Mouse (Mus musculus): Measurements from ENCODE around the gene Gpr37.

The Gpr37 gene

DNA sequence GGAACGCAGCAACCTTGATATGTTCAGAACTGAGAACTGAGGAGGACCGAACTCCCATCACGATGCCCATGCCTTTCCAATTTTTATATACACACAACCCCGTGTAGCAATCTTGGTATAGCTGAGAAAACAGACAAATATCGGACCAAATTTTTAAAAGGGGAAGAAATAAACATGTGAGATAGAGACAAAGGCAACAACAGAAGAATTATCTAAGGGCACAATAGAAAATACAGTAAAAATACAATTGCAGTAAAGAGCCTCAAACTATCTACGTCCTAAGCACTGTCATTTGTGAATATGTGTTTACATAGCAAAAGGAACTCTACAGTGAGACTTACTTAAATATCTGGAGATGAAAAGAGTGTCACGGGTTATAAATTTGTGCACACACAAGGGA is at the start of gene Gpr37:
Gene Gpr37, minus strand, starts transcription at position 101 of the 400 bp plus-strand sequence.
- in situ Hi-C loops (cut with MboI, MseI) = no loop called here

DNA sequence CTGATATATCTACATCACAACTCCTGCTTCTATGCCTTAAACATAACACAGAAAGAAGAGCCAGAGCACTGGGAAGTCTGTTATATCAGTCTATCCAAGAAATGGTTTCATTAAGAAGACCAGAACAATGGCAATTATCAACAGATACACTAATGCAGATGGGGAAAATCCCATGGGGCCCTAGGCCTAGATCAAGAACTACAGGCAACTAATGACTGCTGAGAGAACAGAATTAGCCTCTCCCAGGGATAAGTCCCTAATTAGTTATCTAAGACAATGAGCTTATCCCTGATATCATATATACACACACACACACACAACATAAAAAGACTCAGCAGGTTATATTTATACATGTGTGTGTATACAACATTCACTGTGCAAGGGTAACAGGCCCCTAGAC is 46.0 kb upstream of the Gpr37 start:
- in situ Hi-C loops (cut with MboI, MseI) = no loop called here

DNA sequence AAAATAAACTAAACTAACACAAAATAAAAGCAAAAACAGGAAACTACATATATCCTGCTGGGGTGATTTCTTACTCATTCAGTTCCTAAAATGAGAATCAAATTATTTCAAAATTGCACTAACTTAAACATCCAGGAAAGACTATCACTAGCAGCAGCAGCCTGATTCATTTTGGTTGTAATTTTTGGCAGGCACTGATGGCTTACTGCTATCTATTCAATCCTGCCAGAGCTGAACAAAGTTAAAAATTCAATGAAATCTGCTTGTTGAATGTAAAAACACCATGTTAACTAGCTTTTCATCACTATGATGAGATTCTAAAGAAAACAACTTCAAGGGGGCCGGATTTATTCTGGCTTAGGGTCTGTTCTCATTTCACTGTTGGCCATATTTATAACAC is 36.0 kb upstream of the Gpr37 start:
- in situ Hi-C loops (cut with MboI, MseI) = loop anchor here (10.0 kb wide), 2 partner anchors 918 to 992 kb away; partner anchors contain the start of gene Hyal6

DNA sequence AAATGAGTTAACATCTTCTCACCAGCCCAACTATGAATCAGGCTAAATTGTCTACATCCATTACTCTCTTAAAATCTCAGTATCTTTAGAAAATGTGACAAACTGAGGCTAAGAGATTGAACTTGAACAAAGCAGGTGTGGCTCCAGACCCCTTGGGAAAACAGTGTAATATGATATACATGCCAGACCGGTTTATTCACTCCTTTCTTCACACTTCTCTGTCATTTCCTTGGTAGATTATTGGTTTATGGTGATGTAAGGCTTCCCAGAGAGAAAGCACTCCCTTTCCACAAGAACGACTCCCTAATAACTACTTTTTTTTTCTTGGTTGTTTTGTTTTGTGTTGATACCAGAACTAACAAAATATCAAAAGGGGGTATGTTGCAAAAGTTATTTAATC is 20.1 kb upstream of the Gpr37 start:
- in situ Hi-C loops (cut with MboI, MseI) = no loop called here

DNA sequence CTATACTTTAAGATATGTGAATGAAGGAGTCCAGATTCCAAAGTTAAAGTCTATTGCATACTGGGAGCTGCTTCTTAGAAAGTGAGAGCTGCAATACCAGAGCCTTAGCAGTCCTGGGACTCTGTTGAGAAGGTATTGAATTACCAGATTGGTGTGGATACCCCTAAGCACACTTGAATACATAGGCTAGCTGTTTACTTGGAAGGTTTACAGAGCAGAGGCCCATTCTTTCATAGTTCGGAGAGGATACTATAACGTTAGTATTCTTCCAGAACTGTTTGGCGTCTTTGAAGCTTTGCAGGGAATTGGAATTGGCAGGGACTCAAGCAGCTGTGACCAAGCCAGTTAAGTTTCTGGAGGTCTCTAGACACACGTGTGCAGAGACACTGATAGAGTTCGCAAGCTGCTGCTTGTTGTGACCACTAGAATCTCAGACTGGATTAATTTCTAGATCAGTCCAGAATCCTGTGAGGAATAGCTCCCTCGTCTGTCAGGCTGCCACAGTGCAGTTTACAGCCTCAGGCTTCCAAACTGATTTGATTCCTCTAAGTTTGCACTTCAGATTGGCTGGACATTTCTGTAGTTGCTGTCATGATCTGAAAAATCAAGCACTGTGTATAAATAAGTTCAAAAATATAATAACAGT is 18.8 kb upstream of the Gpr37 start:
- in situ Hi-C loops (cut with MboI, MseI) = no loop called here

DNA sequence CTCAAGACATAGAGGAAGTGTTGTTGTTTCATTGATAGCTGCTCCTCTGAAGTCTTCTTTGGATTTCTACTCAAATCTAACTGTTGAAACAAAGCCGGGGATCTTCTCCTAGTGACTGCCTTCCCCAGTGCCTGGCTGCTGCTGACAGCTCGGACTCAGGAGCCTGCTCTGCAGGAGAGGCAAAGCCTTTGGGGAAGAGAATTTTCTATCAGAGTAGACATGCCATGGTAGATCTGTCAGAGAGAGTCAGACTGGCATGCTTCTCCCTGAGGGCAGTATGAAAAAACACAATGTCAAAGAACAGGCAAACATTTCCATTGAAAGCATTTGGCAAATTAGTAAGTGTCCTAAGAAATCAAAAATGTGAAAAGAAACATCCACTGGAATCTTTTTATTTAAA is 9.4 kb upstream of the Gpr37 start:
- in situ Hi-C loops (cut with MboI, MseI) = no loop called here

DNA sequence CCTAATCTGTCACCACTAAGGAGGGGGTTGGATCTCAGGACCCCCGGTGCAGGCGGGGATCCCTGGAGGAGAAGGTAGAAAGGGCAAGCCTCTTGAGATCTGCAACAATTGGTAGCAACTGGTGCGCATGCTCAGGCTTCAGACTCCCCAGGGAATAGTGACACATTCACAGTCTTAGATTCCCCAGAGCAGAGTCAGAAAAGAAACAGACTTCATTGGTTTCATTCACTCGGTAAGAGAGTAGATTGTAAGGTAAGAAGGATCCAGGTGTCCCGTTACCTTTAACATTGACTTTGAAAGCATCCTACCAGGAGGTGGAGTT is 284 bp downstream of the Gpr37 start:
- in situ Hi-C loops (cut with MboI, MseI) = no loop called here

DNA sequence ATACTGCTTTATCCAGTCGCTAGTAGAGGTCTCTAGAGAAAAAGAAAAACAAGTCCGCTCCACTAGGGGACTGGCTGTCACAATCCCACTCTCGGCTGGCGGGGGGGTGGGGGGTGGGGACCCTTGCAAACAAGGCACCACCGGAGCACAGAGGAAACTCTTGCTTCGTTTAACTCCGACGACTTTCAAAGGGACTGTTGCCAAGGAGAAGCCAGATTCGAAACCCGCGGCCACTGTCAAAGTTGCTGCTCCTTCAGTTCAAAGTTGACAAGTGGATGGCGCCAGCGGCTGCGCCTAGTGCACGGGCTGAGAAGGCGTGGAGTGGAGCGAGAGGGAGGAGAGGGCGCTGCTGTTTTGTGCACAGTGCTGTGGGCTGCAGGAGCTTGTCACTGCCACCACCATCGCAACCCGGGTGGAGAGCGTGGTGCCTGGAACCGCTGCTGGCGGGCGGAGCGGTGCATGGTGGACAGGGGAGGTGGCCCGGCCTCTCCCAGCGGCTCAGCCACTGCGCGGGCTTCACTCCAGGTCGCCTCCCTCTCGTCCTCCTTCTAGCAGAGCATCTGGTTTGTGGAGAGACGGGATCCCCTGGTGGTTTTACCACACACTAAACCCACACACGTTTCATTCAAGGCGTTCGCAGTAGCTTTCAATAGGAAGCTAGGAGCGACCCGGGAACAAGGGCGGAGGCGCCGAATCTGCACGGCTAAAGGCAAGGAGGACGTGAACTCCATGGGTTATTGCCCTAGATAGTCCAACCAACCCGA is 827 bp downstream of the Gpr37 start:
- in situ Hi-C loops (cut with MboI, MseI) = no loop called here

DNA sequence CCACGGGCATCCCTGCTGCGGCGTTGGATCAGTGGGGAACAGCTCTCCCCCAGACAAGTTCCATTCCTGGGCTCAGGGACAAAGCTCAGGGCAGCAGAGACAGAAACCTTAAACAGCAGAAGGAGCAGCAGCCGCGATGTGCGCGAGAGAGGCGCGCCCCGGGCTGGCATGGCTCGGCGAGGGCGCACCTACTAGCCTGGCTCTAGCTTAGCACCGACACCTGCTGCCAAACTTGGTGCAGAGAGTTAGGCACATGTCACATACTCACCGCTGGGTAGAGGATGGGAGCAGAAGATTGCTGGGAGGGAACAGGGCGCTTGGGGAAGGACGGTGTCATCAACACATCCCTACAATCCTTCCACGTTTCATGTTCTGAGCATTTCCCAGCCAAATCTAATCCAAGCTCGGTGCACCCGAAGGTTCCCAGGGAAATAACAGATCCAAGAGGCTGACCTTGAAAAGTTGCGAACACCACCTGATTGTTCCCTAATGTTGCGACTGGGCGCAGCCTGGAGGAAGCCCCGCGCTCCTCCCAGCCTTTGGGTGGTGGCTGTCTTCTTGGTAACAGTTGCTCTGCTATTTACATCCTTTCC is 1.5 kb downstream of the Gpr37 start:
- in situ Hi-C loops (cut with MboI, MseI) = no loop called here

DNA sequence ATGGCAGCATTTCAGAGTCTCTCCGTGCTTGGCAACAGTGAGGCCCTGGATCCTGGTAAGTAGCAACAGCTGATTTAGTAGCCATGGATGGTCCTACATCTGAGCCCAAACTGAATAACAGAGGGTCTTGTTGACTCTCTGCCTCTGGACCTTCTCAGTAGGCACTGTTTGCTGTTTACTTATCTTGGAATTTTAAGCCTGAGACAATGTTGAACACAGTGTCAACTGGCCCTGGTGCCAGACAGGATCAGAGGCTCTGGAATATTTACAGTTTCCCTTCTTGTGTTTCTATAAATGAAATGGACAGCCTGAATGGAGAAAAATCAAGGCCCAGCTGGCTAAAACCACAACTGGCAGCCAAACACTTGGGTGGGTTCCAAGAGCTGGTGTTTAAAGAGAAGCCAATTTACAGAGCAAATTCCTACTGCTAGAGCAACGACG is 3.7 kb downstream of the Gpr37 start:
- in situ Hi-C loops (cut with MboI, MseI) = no loop called here

DNA sequence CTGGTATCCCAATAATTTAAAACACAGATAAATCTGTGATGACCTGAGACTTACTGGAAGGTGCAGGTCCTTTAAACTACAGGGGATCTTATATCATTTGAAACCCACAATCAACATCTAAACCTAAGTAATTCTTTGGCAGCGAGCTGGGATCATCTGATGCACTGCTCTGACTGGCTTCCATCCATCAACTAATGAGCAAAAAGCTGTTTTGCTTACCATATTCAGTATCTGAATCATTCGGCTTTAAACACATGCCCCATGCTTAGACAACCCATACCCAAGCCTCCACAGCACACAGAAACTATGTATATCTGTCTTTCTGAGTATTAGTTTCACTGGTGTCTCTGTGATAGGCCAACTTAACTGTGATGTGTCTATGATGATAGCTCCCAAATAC is 6.1 kb downstream of the Gpr37 start:
- in situ Hi-C loops (cut with MboI, MseI) = no loop called here

DNA sequence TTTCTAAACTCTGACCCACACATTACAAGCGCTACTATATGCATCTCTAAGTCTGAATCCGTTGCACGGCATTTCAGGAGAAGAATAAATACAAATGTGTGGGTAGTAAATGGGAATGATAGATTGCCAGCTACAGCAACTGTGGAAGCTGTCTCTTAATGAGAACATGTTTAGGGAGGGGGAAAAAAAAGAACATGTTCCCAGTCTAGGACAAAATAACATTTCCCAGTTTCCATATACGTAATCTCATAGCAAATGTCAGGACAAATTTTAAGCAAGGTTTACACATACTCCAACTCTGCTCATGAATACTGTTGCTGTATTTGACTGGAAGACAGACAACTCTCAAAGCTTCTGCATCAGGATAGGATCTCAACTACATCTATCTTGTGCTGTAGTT is 15.4 kb downstream of the Gpr37 start:
- in situ Hi-C loops (cut with MboI, MseI) = no loop called here

DNA sequence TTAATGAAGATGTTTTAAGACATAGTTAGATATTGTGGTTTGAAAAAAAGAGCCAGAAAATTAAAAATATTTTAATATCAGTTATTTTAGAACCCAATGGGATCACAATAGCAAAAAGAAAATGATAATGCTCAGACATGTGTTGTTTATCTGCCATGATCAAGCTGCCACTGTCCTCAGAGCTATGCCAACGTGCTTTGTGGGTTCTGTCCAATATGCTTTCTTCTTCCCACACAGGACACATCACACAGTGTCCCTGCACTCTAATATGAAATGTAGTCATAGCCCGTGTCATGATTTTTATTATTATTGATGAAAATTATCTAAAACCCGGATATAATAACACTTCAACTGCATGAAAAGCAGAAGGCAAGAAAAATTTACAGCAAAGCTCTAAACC is 16.7 kb downstream of the Gpr37 start:
- in situ Hi-C loops (cut with MboI, MseI) = no loop called here

DNA sequence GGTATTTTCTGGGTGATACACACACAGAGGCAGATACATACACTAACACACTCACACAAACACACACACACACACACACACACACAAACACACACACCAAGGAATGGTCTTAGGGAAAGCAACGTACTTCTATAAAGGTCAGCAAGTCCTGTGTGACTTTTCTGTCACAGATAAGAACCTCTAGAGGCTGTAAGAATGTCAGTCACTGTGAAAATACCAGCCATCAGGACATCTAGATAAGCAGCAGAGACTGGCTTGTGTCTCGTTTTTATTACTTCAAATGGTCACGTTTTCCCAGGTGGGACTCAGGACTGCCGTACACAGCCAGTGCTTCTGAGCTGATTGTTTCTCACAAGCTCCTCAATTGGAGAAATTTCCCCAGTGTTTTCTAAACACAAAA is 20.4 kb downstream of the Gpr37 start:
- in situ Hi-C loops (cut with MboI, MseI) = no loop called here

DNA sequence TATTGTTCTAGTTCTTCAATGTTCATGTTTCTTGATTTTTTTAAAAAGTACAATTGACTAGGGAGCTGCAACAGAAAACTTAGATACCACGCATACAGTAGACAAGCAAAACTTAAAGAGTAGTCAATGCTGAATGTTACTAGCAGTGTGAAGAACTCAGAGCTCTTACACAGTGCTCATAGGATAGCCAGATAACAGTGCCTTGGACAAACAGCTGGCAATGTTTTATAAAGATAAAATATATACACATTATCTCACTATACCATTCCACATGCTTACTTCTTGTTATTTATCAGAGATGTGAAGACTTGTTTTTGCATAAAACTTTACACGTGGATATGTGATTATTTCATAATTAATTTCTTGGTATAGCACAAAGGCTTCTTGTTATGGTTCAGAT is 26.6 kb downstream of the Gpr37 start:
- in situ Hi-C loops (cut with MboI, MseI) = no loop called here

DNA sequence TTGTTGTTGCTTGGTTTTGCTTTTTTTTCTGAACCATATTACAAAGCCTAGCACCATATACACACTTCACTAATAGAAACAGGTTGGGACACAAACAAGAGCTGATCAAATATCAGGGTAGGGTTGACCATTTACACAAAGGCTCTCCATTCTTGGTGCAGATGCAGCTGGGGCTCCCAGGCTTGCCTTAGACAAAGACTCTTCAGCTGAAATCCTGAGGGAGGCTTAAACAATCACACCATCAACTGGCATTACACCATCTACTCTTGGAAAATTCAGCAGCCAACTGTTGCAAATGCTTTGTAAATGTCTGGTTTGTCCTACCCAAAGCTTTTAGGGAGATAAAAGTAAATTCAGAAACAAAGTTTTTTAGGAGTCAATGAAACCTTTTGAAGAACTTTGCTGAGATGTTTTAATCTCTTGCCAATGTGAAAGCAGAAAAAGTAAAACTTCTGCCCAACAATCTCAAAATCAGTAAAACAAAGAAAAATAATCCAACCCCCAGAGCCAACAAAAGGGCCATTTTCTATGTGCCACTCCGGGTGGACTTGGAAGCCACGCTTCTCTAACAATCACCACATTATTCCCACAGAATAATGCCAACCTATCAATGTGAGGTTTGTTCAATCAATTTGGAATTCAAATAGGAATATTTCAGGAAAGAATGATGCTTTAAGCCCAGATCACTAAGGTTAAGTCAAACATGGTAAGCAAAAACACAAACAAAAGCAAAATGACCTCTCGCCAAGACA is 30.4 kb downstream of the Gpr37 start:
- in situ Hi-C loops (cut with MboI, MseI) = no loop called here
